Mouse (Mus musculus) forebrain, embryonic 13.5 days (tissue): Measurements from ENCODE around the gene Mprip. TPM values are rescaled to one million over a fixed set of nuclear protein-coding genes. Genes with fewer than 3 reads are reported as not detected.
"Not testable (repeated sequence)": the region's sequence is repeated elsewhere in the genome, so short reads cannot be mapped to it uniquely, and the experiment has no call there.

Experiments used
- ATAC-seq: fragments of 200-750 bp; cut with Nextera tagmentation; 2 replicates; pipeline ENCODE4 v1.8.0; 2017
- H3K27ac ChIP-seq: fragments of 300-500 bp; sonication (generic); 2 replicates; pipeline ENCODE4 v1.5.1; 2015; ENCODE audit warnings: inconsistent platforms, mild to moderate bottlenecking, moderate library complexity
- H3K27me3 ChIP-seq: fragments of 300-500 bp; sonication (generic); 2 replicates; pipeline ENCODE4 v1.6.1; 2015; ENCODE audit warnings: mild to moderate bottlenecking, inconsistent platforms
- H3K36me3 ChIP-seq: fragments of 300-500 bp; sonication (generic); 2 replicates; pipeline ENCODE4 v1.6.1; 2015; ENCODE audit warnings: mild to moderate bottlenecking, inconsistent platforms; ENCODE audit not compliant: poor library complexity, severe bottlenecking
- H3K4me1 ChIP-seq: fragments of 300-500 bp; sonication (generic); 2 replicates; pipeline ENCODE4 v1.6.1; 2015; ENCODE audit warnings: inconsistent platforms
- H3K4me2 ChIP-seq: fragments of 300-500 bp; sonication (generic); 2 replicates; pipeline ENCODE4 v1.6.1; 2015; ENCODE audit warnings: inconsistent platforms, mild to moderate bottlenecking, moderate library complexity
- H3K4me3 ChIP-seq: fragments of 300-500 bp; sonication (generic); 2 replicates; pipeline ENCODE4 v1.5.1; 2015; ENCODE audit warnings: mild to moderate bottlenecking, inconsistent platforms
- H3K9ac ChIP-seq: fragments of 300-500 bp; sonication (generic); 2 replicates; pipeline ENCODE4 v1.6.1; 2015; ENCODE audit warnings: mild to moderate bottlenecking, inconsistent platforms
- H3K9me3 ChIP-seq: fragments of 300-500 bp; sonication (generic); replicated peaks from 2 replicates; pipeline ENCODE4 v1.6.1; 2016; ENCODE audit warnings: inconsistent platforms
- WGBS: fragments of 180-500 bp; shearing (Covaris S2); methylation state at CpG from one replicate; pipeline ENCODE4 v1.1.7; 2015; 5-methylcytosine and 5-hydroxymethylcytosine counted together
- polyA plus RNA-seq: library from polyadenylated mRNA; unstranded; fragments of >200 nt; fragmentation: Nextera tagmentation; extraction: Ambion mirVana; gene quantifications from 2 replicates; pipeline ENCODE4 v1.2.1, GENCODE M21; 2015

The Mprip gene
- polyA plus RNA-seq, 1 experiment from 2014 or later = 37.1 TPM

GRCm38 (mm10) chr11:59661601-59662248, 620 bp downstream of the Mprip start:
- peak overlapping the region; percentile 90 for H3K9ac ChIP-seq
- no peaks in the 10 kb centered on the region for H3K36me3 ChIP-seq
- peak overlapping the region; percentile 65 for H3K4me2 ChIP-seq
- no peaks in the 10 kb centered on the region for H3K27me3 ChIP-seq
- peak; percentile 5; the same call in 1 of the 2 replicates for ATAC-seq
- peaks cover 43% of the 10 kb centered on the region for H3K4me1 ChIP-seq
- no peaks in the 10 kb centered on the region for H3K9me3 ChIP-seq
- WGBS = 1% methylated on average over 28 of the region's 28 CpGs
- H3K27ac ChIP-seq = peak overlapping the region; percentile 87
- H3K4me3 ChIP-seq = peak overlapping the region; percentile 77

- WGBS = 1% methylated on average over 49 of the region's 82 CpGs
- peak overlapping the region; percentile 77 for H3K4me3 ChIP-seq
- H3K9me3 ChIP-seq = no peaks in the 10 kb centered on the region
- H3K27ac ChIP-seq = peak overlapping the region; percentile 87
- peak; percentile 99 for ATAC-seq
- H3K27me3 ChIP-seq = no peaks in the 10 kb centered on the region
- H3K4me1 ChIP-seq = peaks cover 45% of the 10 kb centered on the region
- peak overlapping the region; percentile 90 for H3K9ac ChIP-seq
- H3K4me2 ChIP-seq = peak overlapping the region; percentile 90
- H3K36me3 ChIP-seq = no peaks in the 10 kb centered on the region
Observed at GRCm38 (mm10) chr11:59662249-59662788, 1.2 kb downstream of the Mprip start.

GRCm38 (mm10) chr11:59662877-59663775, 2.0 kb downstream of the Mprip start:
- 7% methylated on average over 30 of the region's 30 CpGs for WGBS
- no peak; the same call in 1 of the 2 replicates for ATAC-seq
- peaks cover 49% of the 10 kb centered on the region for H3K4me1 ChIP-seq

GRCm38 (mm10) chr11:59663776-59664320, 2.7 kb downstream of the Mprip start:
- Histone ChIP-seq H3K9me3 (no peaks in the 10 kb centered on the region), H3K36me3 (no peaks in the 10 kb centered on the region), H3K27ac (no peak overlapping the region), H3K4me3 (peak overlapping the region; percentile 77), H3K4me1 (peaks cover 49% of the 10 kb centered on the region), H3K27me3 (no peaks in the 10 kb centered on the region), H3K4me2 (peak overlapping the region; percentile 90), H3K9ac (peak overlapping the region; percentile 90)
- WGBS = 10% methylated on average over 3 of the region's 3 CpGs
- no peak for ATAC-seq

More at GRCm38 (mm10) chr11:59662877-59663775, 2.0 kb downstream of the Mprip start:
- Histone ChIP-seq H3K4me3 (peak overlapping the region; percentile 77), H3K27ac (peak overlapping the region; percentile 87), H3K4me2 (peak overlapping the region; percentile 90), H3K27me3 (no peaks in the 10 kb centered on the region), H3K36me3 (no peaks in the 10 kb centered on the region), H3K9ac (peak overlapping the region; percentile 90), H3K9me3 (no peaks in the 10 kb centered on the region)

- peak overlapping the region; percentile 6 for H3K4me3 ChIP-seq
- H3K4me1 ChIP-seq = peaks cover 54% of the 10 kb centered on the region
- peak overlapping the region; percentile 38 for H3K9ac ChIP-seq
- no peaks in the 10 kb centered on the region for H3K27me3 ChIP-seq
- H3K4me2 ChIP-seq = peak overlapping the region; percentile 90
- H3K9me3 ChIP-seq = no peaks in the 10 kb centered on the region
- WGBS = 43% methylated on average over 3 of the region's 3 CpGs
- no peaks in the 10 kb centered on the region for H3K36me3 ChIP-seq
- H3K27ac ChIP-seq = peak overlapping the region; percentile 27
- no peak for ATAC-seq
Observed at GRCm38 (mm10) chr11:59664818-59665217, 3.7 kb downstream of the Mprip start.

- H3K36me3 ChIP-seq = no peaks in the 10 kb centered on the region
- no peak overlapping the region for H3K4me3 ChIP-seq
- no peak overlapping the region for H3K9ac ChIP-seq
- no peak overlapping the region for H3K27ac ChIP-seq
- no peak overlapping the region for H3K4me2 ChIP-seq
- no peaks in the 10 kb centered on the region for H3K27me3 ChIP-seq
- no peak for ATAC-seq
- H3K9me3 ChIP-seq = no peaks in the 10 kb centered on the region
- 89% methylated on average over 4 of the region's 4 CpGs for WGBS
- H3K4me1 ChIP-seq = peaks cover 23% of the 10 kb centered on the region
Observed at GRCm38 (mm10) chr11:59671049-59671693, 10.1 kb downstream of the Mprip start.

GRCm38 (mm10) chr11:59674013-59674412, 12.9 kb downstream of the Mprip start:
- Histone ChIP-seq H3K27me3 (no peaks in the 10 kb centered on the region), H3K9ac (no peak overlapping the region), H3K9me3 (no peaks in the 10 kb centered on the region), H3K27ac (no peak overlapping the region), H3K36me3 (peaks cover 5% of the 10 kb centered on the region; the same call in 1 of the 2 replicates), H3K4me1 (peaks cover 13% of the 10 kb centered on the region; the same call in 1 of the 2 replicates), H3K4me2 (no peak overlapping the region), H3K4me3 (no peak overlapping the region)
- ATAC-seq = no peak
- 94% methylated on average over 3 of the region's 3 CpGs for WGBS

GRCm38 (mm10) chr11:59674746-59675145, 13.6 kb downstream of the Mprip start:
- H3K27me3 ChIP-seq, ATAC-seq, H3K27ac ChIP-seq, H3K9ac ChIP-seq, H3K36me3 ChIP-seq, H3K4me1 ChIP-seq, H3K4me3 ChIP-seq, H3K4me2 ChIP-seq, H3K9me3 ChIP-seq: not testable (repeated sequence)
- 95% methylated on average over 8 of the region's 8 CpGs for WGBS

GRCm38 (mm10) chr11:59677767-59678166, 16.7 kb downstream of the Mprip start:
- no peak overlapping the region for H3K4me3 ChIP-seq

GRCm38 (mm10) chr11:59678693-59679092, 17.6 kb downstream of the Mprip start:
- H3K9me3 ChIP-seq = no peaks in the 10 kb centered on the region
- ATAC-seq = no peak
- no peak overlapping the region for H3K27ac ChIP-seq
- H3K9ac ChIP-seq = no peak overlapping the region
- no peak overlapping the region for H3K4me2 ChIP-seq
- WGBS = 98% methylated on average over 2 of the region's 2 CpGs
- no peaks in the 10 kb centered on the region for H3K4me1 ChIP-seq
- no peaks in the 10 kb centered on the region for H3K27me3 ChIP-seq
- H3K4me3 ChIP-seq = no peak overlapping the region
- peaks cover 5% of the 10 kb centered on the region; the same call in 1 of the 2 replicates for H3K36me3 ChIP-seq

More at GRCm38 (mm10) chr11:59677767-59678166, 16.7 kb downstream of the Mprip start:
- Histone ChIP-seq H3K4me1 (no peaks in the 10 kb centered on the region), H3K27ac (no peak overlapping the region), H3K4me2 (no peak overlapping the region), H3K27me3 (no peaks in the 10 kb centered on the region), H3K36me3 (peaks cover 5% of the 10 kb centered on the region; the same call in 1 of the 2 replicates), H3K9ac (no peak overlapping the region), H3K9me3 (no peaks in the 10 kb centered on the region)
- 95% methylated on average over 2 of the region's 2 CpGs for WGBS
- no peak for ATAC-seq

GRCm38 (mm10) chr11:59680111-59680510, 19.0 kb downstream of the Mprip start:
- no peaks in the 10 kb centered on the region for H3K9me3 ChIP-seq
- ATAC-seq = no peak
- 95% methylated on average over 5 of the region's 5 CpGs for WGBS
- peaks cover 5% of the 10 kb centered on the region; the same call in 1 of the 2 replicates for H3K36me3 ChIP-seq
- H3K27ac ChIP-seq = no peak overlapping the region
- no peaks in the 10 kb centered on the region for H3K27me3 ChIP-seq
- H3K9ac ChIP-seq = no peak overlapping the region
- H3K4me2 ChIP-seq = no peak overlapping the region
- H3K4me3 ChIP-seq = no peak overlapping the region
- no peaks in the 10 kb centered on the region for H3K4me1 ChIP-seq
